Mouse (Mus musculus): ENCODE measurements around the gene P2rx4.

P2rx4 gene

DNA sequence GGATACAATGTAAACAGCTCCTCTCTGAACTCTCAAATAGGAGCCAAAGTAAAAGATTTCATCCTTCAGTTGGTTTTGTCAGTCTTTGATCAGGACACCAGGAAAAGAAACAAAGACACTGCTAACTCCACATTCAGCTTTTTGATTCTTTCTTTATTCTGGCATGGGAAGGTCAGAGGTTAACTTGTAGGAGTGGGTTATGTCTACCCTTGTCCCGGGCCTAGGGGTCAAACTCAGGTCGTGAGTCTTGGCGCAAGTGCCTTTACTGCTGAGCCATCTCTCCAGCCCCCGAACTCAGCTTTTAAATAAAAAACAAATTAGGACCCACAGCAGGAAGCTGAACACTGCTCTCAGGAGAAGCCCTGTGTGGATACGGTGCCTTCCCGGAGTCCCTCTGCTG, 48.8 kb downstream of the P2rx4 start:
- DNase-seq (ENCODE audit: low read depth, low spot score) = peak; percentile 58

DNA sequence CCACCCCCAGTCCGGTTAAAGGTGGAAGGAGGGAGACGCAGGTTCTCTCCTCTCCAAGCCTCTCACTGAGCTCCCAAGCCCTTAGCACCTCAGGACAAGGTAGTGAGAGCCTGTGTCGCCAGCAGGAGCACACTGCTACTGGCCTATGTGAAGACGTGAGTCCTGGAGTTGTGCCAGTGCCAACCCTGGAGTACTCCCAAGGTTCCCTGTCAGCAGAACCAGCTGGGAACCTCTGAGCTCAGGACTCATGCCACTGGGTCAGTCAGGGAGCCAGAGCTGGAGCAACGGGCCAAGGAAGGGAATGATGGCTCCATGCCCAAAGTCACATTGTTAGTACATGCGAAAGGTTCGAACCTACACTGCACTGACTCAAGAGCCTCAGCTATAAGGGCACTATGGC, 49.3 kb downstream of the P2rx4 start:
- DNase-seq (ENCODE audit: low read depth, low spot score) = no peak

DNA sequence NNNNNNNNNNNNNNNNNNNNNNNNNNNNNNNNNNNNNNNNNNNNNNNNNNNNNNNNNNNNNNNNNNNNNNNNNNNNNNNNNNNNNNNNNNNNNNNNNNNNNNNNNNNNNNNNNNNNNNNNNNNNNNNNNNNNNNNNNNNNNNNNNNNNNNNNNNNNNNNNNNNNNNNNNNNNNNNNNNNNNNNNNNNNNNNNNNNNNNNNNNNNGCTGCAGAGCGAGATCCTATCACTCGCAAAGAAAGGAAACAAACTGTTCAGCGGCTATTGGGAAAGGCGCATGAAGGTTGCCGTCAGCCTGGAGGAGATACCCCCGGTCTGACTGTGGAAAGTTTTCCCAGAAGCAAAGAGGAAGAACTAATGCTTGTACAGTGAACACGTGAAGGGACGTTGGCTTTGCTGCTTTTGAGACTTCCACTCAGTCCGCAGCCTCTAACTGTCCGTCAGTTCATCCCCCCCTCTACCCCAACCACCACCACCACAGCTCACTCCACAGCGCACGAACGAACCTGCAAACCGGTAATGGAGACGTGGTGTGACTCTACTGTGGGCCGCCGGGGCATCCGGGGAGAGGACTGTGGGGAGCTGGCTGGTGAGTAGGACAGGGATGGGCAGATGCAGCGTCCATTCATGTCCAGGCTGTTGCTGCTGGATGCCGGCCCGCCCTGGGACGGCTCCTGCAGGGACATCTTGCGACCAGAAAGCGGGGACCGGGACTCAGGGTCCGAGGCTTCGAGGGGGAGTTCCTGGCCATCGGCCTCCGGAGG, 56.1 kb downstream of the P2rx4 start:
- DNase-seq (ENCODE audit: low read depth, low spot score) = peak; percentile 48

DNA sequence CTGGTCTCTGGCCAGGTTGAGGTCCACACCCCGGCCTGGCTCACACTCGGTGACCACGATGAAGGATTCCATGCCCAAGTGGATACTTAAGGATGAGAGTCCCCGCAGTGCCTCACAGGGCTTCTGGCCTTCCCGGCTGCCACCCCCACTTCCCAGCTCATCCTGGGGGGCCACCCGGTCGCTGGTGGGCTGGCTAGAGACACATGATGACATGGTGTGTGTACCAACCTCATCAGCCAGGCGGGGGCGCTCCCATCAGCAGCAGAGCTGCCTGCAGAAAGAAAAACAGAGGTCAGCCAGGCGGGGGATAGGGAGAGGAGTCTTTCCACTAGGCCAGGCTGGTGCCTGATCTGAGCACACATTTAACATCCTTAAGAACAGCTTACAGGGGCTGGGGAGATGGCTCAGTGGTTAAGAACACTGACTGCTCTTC, 56.7 kb downstream of the P2rx4 start:
- peak; percentile 77 for DNase-seq (ENCODE audit: low read depth, low spot score)

DNA sequence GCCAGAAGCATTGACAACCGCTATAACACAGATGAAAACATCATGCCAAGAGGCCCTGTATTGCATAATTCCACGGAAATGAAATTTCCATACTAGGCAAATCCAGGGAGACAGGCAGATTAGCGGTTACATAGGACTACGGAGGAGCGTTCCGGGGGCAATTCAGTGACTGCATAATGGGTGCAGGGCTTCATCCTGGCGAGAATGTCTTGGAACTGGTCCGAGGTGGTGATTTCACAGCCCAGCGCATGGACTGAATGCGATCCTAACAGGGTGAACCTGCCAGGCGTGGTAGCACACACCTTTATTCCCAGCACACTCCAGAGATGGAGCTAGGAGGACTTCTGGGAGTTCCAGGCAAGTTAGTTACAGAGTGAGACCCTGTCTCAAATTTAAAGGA, 59.9 kb downstream of the P2rx4 start:
- DNase-seq (ENCODE audit: low read depth, low spot score) = no peak

DNA sequence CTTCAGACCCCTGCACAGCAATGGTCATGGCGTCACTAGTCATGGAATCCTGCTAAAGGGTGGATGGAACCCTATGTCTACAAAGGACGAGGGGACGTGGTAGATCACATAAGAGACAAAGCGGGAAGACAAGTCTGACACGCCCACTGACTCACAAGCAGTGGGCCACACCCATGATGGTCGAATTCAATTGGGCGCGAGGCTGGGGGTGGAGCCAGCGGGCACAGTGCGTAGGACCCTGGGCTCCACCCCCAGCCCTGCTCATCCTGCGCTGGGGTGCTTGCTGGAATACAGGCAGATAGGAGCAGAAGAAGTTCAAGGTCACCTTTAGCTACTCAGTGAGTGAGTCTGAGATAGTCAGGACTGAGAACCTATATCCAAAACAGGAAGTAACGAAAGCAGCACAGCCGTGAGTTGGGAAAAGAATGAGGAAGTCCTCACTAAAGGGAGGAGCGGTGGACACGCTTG, 61.8 kb downstream of the P2rx4 start:
- peak; percentile 96 for DNase-seq (ENCODE audit: low read depth, low spot score)

DNA sequence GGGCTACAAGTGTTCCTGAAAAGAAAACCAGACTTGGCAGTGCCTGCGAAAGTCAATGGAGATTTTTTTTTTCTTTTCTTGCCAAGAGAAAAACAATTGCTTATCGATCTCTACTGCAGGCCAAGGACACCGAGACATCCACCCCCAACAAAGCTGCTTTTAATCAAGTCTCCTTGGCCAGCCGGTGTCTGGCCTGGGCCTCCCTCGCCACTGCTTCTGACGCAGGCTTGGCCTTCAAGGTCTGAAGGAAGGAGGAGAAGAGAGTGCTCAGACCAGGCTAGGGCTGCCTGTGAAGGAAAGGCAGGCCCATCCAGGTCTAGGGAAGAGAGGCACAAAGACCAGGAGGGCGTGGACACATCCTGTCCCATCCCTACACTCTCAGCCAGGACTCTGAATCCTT, 63.0 kb downstream of the P2rx4 start:
- DNase-seq (ENCODE audit: low read depth, low spot score) = peak; percentile 32

DNA sequence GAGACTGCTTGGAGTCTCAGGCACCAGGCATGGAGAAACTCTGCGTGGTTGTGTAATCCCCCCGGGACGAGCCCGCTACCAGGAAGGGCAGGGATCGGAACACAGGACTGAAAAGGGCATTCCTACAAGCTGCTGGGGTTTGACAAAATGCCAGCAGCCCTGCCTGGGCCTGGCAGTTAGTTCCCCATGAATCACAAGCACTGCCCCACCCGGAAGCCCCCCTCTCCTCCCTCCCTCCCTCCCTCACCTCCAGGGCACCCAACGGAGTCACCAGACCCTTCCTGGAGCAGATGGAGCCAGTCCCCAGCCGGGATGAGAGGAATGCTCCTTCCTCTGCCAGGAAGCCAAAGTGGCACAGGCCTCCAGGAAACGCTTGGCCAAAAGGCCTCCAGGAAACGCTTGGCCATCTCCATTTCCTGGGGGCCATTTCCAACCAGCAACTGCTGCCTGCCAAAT, 63.5 kb downstream of the P2rx4 start:
- no peak for DNase-seq (ENCODE audit: low read depth, low spot score)

DNA sequence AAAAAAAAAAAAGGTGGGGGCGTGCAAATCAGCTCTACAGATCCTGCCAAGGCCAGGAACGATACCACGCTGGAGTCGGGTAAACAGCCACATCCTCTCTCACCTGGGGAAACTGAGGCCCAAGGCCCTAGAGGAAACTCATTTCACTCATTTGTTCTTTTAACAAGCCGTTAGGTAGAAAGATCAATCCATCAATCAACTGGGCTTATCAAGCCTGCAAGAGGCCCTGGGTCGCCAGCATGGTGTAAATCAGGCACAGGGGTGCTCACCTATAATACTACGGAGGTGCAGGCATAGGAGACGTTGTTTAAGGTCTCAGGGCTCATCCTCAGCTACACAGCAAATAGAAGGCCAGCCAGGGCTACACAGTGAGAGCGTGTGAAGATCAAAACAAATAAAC, 64.1 kb downstream of the P2rx4 start:
- DNase-seq (ENCODE audit: low read depth, low spot score) = no peak

DNA sequence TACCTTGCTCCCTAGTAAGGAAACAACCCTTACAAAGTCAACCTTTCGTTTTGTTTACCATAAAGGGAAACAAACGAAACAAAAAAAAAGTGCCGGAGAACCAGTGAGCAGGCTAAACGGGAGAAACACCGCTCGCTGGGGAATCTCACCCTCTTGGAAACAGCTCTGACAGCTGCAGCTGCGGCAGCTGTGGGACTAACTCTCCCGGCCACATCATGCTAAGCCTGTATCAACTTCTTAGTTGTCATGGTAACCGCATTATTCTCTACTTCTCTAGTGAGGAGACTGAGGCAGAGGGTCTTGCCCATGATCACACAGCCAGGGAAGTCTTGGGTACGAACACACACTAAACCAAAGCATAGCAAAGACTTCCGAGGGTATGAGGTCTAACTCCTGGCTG, 66.4 kb downstream of the P2rx4 start:
- peak; percentile 44 for DNase-seq (ENCODE audit: low read depth, low spot score)

DNA sequence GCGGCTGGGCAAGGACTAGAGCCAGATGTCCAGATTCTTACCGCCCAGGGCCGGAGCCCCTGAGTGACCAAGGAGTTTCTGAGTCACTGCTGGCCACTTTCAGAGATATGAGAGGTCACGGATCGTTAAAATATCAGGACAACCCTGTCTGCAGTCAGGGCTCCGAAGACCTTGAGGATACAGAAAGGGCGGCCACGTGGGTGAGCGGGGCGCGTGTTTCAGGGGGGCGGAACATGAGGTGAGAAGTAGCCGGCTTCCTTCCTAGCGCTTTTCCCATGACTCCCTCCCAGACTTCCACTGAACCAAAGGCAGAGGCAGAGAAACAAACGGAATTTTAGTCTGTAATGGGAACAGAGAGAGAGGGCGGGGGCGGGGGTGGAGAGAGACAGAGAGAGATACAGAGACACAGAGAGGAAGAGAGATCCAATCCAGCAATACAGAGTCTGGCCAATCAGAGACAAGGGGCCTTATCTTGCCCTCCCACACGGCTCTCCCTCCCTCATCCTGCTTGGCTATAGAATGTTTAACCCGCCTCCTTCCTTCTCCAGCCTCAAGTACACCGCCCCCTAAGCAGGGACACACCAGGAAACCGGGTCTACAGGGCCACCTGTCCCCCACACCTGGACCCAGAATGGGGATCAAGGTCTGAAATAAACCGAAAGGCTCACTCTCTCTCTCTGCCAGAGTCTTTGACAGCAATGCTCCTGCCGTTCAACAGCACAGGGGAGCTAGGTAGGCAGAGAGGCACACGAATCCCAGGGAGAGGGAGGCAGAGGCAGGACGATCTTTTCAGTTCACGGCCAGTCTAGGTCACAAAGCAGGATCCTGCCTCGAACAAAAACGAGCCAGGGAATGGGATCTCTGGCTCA, 67.6 kb downstream of the P2rx4 start:
- DNase-seq (ENCODE audit: low read depth, low spot score) = peak; percentile 94

DNA sequence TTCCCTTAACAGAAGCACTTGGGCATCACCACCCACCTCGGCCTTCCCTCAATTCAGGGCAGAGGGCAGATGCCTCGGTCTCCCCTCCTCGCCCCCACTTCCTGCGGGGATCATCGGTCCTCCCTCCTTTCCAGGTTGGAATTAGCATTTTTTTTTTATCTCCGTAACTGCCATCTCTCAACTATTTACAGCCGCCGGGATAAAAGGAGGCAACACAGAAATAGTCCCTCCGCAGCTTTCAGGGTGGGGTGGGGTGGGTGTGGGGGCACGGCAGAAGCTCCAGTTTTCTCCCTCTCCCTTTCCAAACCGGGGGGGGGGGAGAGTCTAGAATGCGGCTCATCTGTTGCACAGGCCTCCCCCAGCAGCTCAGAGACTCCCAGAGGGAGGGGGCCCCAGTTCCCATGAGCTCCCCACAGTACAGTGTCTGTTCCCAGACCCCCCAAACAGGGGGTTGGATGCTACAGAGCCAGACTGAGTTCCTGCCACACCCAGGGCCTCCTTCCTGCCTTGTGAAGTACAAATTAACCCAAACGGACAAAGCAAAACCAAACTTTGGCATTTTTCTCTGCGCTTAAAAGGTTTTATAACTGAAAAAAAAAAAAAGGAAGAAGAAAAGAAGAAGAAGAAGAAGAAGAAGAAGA, 68.4 kb downstream of the P2rx4 start:
- DNase-seq (ENCODE audit: low read depth, low spot score) = no peak

DNA sequence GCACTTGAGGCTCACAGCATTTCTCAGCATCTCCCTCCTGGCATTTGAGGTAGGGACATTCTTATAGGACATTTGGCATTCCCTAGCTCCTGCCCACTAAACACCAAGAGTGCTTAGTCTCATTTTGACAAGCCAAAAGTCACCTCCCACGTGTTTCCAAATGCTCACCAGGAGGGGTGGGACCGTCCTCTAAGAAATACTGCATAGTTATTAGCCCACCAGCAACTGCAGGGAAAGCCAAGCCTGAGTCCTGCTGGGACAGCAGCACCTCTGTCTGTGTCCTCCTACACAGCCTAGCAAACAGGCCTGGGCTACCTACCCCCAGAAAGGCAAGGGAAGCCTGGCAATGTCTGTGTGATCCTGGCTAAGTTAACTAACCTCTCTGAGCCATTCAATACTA, 70.0 kb downstream of the P2rx4 start:
- DNase-seq (ENCODE audit: low read depth, low spot score) = no peak

DNA sequence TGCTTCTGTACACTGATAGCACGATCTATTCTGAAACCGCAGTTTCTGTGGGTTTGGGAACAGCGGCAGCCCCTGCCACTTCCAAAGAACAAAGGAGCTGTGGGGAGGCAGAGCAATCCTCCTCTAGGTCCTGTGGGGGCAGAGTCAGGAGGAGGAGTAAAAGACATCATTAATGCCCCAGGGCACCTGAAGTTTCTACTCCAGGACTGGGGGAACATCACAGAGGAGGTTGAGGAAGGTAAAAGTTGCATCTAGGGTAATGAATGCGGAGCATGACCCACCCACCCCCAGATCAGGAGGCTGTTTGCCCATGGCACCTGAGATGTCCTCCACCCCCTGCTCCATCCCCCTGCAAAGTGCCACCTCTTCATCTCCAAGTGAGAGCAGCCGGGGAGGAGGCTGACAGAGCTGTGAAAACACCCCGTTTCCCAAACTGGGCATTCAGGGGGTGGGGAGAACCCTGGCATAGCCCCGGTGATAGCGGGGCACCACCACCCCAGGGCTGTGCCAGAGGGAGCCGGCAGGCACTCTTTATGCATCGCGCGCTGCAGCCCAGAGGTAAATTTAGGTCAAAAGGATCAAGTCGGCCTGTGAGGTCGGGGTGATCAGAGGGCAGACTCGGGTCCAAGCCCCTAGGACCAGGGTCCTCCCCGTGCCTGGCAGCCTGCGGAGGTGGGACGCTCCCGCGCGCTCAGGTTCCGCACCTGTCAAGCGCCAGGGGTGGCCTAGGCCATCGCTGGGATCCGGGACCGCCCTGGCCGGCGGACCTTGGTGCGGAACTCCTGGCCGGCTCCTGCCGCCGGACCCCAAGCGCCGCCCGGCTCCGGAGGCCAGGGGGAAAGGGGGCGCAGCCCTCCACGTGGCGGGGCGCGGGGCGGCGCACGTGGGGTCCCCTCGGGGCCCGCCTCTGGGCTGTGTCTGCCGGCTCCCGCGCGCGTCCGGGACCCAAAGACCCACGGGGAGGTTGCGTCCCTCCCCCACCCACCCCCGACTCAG, 71.2 kb downstream of the P2rx4 start:
- peak; percentile 41 for DNase-seq (ENCODE audit: low read depth, low spot score)
